Mouse (Mus musculus): ENCODE data around the gene Rpusd1.
A peak's percentile ranks its signal among the peaks of the same experiment; 100 is the strongest.
"Not testable (repeated sequence)": the region's sequence is repeated elsewhere in the genome, so short reads cannot be mapped to it uniquely, and the experiment has no call there.

The Rpusd1 gene

DNA sequence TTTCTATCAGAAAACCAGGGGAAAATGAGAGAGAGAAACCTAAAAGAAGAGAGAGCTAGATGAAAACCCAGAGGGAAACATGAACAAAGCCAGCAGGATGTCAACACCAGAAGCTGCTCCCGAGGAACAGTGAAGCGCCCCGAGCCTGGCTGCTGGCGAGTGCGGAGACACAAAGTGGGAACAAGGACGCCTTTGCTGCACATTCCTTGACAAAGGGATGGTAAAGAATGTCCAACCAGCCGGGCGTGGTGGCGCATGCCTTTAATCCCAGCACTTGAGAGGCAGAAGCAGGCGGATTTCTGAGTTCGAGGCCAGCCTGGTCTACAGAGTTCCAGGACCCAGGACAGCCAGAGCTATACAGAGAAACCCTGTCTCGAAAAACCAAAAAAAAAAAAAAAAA is 14.0 kb downstream of the Rpusd1 start:
- not testable (repeated sequence) for DNase-seq

DNA sequence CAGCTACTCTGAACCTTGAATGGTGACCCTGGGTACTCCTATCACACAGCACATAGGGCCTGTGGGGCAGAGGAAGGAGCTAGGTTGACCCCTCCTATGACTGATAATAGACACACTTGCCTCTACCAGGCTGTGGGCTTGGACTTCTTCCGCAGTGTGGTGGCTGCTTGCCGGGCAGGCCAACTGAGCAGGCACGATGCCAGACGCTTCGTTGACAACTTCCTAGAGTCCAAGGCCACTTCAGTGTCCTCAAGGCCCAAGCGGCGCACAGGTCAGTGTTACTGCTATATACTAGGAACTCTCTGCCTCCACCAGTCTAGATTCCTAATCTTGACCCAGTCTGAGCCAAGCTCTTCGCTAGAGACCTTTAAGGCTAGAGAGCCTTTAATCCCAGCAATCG is 16.4 kb downstream of the Rpusd1 start:
- no peak for DNase-seq

DNA sequence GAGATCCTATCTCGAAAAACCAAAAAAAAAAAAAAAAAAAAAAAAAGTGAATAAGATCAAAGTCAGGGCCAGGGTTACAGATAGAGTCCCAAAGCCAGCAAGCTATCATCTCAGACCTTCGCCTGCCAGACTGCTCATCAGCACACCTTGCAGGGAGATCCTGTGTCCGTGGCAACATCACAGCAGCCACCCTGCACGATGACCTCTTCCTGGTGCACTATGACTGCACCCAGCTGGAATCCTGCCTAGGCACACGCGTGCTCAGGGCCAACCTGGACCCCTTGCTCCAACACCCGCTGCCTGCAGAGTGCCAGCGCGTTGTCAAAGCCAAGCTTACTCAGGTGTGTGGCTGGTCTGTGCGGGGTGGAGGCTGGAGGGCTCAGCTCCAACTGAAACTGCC is 16.8 kb downstream of the Rpusd1 start:
- no peak for DNase-seq

DNA sequence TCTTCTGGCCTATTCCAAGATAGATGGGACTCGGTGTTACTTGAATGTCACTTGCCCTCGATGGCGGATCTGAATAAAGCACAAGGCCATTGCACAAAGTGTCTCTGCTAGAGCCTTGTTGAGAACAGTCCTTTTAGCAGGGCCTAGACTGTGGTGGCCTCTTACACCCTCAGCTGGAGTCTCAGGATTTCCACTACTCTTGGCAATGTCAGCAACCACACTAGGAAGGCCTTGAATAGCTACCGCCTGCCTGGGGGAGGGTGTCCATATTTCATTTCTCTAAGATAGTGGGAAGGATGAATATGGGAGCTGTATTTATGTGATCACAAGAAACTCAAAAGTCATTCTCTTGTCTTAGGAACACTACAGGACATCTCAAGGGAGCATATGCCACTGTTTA is 20.8 kb downstream of the Rpusd1 start:
- no peak for DNase-seq

DNA sequence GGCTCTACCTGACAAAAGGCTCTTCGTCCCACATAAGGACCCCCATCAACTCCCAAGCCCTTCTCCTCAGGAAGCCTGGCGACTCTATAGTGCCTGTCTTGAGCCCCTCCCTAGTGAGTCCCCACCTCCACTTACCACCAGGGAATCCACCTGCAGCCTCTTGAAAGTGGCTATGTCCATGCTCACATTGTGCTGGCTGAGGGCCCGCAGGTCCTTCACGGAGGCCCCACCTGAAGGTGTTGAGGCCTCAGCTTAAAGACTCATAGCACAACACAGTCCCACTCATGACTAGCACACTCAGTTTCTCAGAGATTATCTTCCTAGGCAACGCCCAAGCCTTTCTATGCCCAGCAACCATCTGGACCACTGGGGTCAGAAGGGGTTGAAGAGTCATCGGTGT is 21.8 kb downstream of the Rpusd1 start:
- DNase-seq, result no peak

DNA sequence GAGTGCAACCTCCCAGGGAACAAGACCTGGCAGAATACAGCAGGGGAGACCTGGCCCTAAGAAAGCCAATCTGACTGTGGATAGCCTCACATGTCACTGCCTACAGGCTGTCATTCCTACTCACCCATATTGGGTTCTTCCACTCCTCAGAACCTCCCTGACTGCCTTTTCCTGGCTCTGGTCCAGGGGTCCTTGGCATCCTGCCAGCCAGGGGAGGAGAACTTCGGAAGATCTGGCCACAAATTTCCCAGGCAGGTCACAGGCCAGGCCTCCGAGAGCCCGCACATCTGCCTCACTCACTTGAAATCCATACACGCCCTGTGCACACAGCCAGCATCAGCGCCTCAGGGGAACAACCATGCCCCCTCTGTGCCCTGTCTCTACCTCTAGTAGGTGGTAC is 24.0 kb downstream of the Rpusd1 start:
- DNase-seq, result no peak

DNA sequence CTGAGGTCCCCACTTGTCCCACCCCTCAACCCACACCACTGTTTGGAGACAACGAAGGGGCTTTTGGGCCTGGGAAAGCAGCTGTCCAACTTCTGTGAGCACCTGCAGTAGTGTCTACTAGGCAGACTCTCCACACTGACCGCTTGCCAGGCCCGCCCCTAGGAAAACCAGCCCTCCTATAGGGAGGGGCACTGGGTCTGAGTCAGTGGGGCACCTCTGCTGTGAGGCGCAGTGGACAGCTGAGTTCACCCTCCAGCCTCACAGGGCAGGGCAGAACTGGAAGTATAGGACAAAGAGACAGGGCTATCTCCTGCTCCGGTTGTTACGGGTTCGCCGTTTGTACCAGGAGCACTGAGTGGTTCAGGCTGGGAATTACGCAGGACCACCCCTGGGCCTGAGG is 26.8 kb downstream of the Rpusd1 start, which contains the start of gene Msln:
Gene Msln (minus strand): TSS at position 138 of the 400 bp plus-strand sequence.
- DNase-seq, result no peak

DNA sequence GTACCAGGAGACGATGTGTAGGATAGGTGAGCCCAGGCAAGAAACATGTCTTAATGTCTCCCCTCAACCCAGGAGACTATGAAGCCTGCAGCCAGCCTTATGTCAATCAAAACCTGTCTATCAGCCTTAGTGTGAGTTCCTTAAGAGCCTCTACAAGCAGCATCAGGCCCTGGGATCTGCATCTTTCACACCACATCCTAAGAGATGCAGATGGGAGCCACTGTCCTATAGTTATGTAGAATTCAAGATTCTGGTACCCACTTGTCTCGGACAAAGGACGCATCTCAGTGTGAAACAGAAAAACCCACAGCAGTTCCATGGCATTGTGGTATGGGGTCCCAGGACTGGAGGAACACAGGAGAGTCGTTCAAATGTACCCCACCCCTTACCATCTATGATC is 27.6 kb downstream of the Rpusd1 start:
- no peak for DNase-seq

DNA sequence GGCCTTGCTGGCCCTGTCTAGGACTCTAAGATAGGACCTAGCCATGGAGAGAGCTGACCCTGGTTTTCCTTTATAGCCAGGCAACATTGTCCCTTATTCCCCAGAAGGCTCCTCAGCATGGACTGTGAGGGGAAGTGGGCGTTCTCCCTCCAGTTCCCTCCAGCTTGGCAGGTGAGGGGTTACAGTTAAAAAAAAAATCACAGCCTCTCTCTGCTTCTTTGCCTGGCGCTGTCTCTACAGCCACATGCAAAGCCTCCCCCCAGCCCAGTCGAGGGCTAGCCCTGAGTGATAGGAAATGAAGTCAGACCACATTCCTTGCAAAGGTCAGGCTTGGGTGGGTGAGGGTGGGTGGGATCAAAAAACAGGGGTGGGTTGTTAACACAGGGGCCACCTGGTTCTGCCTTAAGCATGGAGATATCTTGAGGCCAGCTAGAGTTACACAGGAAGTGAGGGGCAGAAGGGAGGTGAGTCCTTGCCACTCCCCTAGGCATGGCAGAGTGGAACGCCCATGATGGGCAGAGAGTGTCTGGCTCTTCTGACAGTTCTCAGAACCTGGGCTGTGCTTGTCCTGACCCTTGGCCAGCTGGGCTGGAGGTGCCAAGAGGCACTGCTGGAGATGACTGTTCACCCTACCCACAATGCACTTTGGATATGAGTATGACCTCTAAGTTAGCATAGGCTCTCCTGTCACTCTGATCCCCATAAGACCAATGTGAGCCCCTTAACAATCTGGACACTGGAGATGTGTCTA is 28.3 kb downstream of the Rpusd1 start:
- DNase-seq, result no peak

DNA sequence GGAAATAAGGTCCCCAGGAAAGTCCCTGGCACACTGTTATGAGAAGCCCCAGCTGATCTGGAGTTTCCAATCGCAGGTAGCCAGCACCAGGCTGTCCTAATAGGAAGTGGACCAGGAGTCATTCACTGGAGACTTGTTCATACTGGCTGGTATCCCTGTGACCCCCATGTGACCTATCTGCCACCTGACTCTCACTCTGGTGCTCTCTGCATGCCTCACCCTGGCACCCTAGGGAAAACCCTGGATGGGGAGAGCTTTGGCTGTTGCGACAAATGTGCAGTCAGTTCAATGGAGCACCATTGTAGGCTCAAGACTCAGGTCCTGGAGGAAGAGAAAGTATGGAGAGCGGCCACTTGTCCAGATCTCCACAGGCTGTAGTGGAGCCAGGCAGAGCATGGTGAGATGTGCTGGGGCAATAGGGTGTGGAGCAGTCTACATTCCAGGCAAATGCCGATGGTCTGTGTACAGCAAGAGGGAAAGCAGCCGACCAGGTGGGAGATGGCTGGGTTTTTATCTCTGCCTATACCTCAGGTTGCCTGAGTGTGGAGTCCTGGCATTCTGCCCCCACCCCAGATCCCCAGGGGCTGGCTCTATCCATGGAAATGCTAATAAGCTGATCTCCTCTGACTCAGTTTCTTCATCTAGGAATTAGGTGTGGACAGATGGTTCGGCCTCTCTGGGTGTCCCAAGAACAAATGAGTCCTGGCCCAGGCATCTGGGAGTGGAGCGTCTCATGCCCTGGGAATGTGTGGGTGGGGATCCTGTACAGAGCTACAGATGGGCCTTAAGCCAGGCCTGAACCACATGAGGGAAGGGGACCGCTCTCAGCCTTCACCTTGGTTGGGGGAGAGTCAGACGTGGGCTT is 29.1 kb downstream of the Rpusd1 start:
- DNase-seq, result no peak

DNA sequence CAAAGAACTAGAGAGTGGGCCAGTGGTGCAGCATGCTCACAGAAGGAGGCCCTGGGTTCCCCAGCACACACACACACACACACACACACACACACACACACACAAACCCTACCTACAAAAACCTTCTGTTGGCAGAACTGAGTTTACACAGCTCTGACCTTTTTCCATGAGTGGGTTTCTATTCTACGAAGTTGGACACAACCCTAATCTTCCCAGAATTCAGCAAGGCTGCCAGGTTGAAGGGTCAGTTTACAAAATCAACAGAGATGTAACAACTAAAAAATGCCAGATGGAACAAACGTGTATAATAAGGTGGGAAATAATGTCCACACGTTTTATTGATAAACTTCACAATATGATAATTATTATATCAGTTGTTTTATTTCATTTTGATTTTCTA is 30.2 kb downstream of the Rpusd1 start:
- DNase-seq, result no peak

DNA sequence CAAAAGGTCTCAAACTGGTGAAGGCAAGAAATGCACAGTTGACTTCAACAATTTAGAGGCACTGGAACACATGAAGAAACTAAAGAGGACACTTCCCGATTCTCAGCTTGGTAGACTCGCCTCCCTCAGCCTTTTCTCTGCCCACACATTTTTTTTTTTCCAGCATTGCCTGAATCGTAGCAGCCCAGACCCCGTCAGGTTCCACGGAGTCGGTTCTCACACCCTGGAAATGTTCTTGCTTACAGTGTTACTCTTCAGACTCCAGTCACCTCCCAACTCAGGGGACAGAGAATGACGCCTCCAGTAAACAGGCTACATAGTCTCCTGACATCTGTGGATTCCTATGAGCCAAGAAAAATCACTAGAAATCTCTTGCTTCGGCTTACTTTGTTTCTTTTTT is 32.7 kb downstream of the Rpusd1 start:
- no peak for DNase-seq

DNA sequence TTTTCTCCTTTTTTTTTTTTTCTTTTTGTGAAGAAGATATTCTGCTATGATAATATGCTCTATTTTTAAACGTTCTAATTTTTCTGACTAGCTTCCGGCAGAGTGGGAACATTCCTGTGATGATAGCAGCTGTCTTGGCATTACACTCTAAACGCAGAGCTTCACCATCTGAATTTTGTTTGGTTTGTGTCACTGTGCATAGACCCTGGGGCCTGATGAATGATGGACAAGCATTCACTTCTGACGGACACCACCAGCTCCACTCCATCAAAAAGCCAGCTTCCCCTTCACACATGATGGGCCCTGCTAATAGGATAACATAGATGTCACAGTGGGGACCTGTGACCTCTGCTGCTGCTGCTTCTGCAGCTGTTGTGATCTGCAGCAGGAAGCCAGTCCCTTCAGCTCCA is 34.1 kb downstream of the Rpusd1 start:
- DNase-seq, result no peak

DNA sequence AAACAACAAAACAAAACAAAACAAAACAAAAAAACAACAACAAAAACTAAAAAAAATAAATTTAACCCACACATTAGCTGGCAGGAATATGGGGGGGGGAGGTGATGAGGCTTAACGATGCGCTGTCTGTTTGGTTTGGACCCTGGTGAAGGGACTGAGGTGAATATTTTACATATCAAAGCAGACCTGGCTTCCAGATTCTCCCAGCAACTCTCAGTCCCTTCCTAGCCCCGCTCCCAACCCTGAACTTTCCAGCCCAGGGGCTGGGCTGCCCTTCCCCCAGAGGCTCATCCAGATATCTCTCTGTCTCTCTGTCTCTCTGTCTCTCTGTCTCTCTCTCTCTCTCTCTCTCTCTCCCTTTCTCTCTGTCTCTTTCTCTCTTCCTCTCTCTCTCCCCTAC is 35.1 kb downstream of the Rpusd1 start:
- no peak for DNase-seq

DNA sequence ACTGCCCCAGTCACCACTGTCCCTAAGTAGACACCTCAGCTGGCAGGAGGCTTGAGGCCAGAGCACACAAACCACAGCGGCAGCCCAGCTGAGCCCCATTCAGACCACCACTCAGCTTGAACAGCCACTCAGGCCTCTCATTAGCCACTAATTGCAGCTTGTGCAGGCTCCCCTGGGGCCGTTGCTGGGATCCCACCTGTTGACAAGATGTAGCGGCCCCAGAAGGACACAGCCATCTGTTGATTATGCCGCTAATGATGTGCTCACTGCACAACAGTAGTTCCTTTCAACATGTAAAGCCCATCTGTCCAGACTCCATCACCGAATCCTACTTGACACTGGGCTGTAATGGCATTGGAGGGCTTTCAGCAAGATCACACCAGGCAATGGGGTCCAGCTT is 38.4 kb downstream of the Rpusd1 start:
- no peak for DNase-seq

DNA sequence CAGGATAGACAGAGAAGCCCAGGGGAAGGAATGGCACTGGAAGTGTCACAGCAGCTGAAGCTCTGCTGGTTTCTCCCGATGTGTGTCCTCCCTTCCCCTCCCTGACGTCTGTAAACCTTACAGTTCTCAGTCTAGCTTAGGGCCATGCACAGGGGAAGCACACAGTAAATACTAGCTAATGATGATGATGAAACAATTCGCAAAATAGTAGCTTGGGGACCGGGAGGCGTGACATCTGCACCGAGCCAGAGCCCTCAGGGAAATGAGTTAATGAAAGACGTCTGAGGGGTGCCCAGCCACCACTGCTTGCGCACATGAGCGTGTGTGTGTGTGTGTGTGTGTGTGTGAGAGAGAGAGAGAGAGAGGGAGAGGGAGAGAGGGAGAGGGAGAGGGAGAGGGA is 41.9 kb downstream of the Rpusd1 start:
- DNase-seq, result no peak

DNA sequence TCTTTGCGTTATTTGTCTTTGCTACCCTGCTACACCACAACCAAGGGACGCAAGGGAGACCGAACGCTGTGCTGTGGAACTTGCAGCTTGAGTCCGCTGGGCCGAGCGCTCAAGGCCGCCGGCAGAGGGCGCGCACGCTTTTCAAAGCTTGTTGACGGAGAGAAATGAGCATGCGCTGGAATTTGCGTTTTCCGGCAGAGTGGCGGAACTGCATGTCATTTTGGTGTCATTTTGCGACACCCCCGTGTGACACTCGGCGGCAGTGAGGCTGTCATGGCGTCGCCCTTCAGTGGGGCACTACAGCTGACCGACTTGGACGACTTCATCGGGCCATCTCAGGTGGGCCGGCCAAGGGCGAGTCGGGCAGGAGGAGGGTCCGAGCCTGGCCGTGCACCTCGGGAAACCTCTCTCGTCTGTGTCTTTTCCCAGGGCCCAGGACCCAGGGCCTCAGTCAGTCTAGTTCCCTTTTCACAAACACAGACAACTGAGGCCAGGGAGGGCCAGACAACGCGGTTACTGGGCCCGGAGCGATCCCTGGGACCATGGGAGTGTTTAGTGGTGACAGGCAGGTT is 46.2 kb downstream of the Rpusd1 start, which contains the start of gene Narfl:
Gene Narfl (plus strand): TSS at position 228 of the 572 bp plus-strand sequence.
- peak; percentile 98 for DNase-seq

DNA sequence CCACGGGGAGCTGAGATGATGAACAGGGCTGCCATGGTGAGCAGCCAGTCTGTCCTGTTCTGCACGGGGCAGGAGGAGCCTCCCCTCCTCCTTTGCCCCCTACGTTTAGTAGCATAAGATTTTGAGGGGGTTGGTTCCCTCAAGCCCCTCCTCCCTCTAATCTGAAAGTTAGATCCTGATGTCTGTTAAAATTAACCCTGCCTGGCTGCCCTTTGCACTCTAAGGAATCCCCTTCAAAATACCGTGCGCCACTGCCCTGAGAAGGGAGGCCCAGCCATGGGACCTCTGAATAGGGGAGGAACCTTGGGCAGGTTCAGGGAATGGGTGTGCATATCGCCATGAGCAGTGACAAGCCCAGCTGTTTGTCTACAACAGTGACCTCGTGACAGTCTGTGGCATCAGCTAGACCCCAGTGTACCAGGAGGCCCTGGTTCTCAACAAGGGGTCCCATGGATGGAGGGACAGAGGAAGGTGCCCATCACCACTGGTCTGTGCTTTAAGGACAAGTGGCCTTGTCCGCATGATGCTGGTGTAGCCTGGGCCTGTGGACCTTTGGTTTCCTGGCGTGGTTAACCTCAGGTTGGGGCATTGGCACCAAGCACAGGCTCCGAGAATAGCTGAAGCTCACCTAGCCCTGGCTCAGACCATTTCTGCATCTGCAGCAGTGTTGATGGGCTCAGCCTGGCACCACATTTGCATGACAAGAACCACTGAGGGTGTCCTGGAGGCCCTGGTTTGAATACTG is 48.0 kb downstream of the Rpusd1 start:
- DNase-seq, result peak; percentile 24

DNA sequence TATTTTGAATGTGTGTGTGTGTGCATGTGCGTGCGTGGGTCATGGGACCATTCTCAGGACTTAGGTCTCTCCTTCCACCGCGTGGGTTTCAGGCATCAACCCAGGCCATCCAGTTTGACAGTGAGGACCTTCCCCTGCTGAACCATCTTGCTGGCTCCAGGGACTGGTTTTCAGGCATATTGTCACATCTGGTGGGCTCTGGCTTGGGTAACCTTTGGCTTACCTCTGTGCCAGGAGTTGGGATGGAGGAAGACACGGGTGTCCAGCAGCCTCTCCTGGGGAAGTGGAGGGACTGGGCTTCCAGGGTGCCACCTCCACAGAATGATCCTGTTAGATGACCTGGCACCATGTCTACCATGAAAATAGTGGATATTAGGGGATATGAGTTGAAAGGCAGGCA is 50.5 kb downstream of the Rpusd1 start:
- no peak for DNase-seq

Measured in cerebellum, adult 9-10 months (tissue).